Mouse (Mus musculus): Measurements from ENCODE around the gene Nbeal2. TPM values are rescaled to one million over a fixed set of nuclear protein-coding genes. Genes with fewer than 3 reads are reported as not detected.

Gene Nbeal2
- total and polyA plus RNA-seq, 3 experiments = 3.2 to 19.7 (median 8.4) TPM

GRCm38 (mm10) chr9:110699574-110699973 lies 45.6 kb upstream of the Nbeal2 start:
- no peak overlapping the region for H3K9ac ChIP-seq (ENCODE audit: insufficient read depth, low read depth)
- no peak overlapping the region for H3K4me2 ChIP-seq (ENCODE audit: insufficient read depth, low read depth, poor library complexity, severe bottlenecking)

GRCm38 (mm10) chr9:110697465-110697864 lies 43.5 kb upstream of the Nbeal2 start:
- H3K9ac ChIP-seq (ENCODE audit: insufficient read depth, low read depth) = no peak overlapping the region
- in situ Hi-C loops (cut with MboI; ENCODE audit: low pct_ligation_motif_present, low pct_unique_long_range_greater_than_20kb, low sequenced_read_pairs) = no loop called here
- no peak overlapping the region for H3K27ac ChIP-seq (ENCODE audit: insufficient read depth, low read depth)
- H3K4me2 ChIP-seq (ENCODE audit: insufficient read depth, low read depth, poor library complexity, severe bottlenecking) = no peak overlapping the region
- H3K79me2 ChIP-seq (replicated peaks; ENCODE audit: control insufficient read depth, extremely low read depth, insufficient read depth, poor library complexity, severe bottlenecking) = no peaks in the 10 kb centered on the region
- DNase-seq (ENCODE audit: extremely low read depth) = no peak
- peaks cover 29 to 83% of the 10 kb centered on the region in 2 experiments for H3K36me3 ChIP-seq (replicated peaks in 1 of 2; ENCODE audit: control insufficient read depth in 1 of 2, insufficient read depth in 1 of 2, low read length in 1 of 2)
- TF ChIP-seq ZNF384 (IDR thresholded peaks at IDR 0.05; ENCODE audit: low read depth, low read length) (no peak), POLR2A (IDR thresholded peaks at IDR 0.05; ENCODE audit: low read depth, low read length) (no peak), GABPA (IDR thresholded peaks at IDR 0.05; ENCODE audit: insufficient replicate concordance, low read depth, low read length) (no peak), MAX (IDR thresholded peaks at IDR 0.05; ENCODE audit: low read length) (no peak), E2F4 (IDR thresholded peaks at IDR 0.05; ENCODE audit: insufficient replicate concordance, low read depth, low read length) (no peak), POLR2AphosphoS2 (IDR thresholded peaks at IDR 0.05; ENCODE audit: low read depth, low read length) (no peak), ZKSCAN1 (IDR thresholded peaks at IDR 0.05; ENCODE audit: borderline replicate concordance, low read depth, low read length) (no peak), NELFE (IDR thresholded peaks at IDR 0.05; ENCODE audit: low read depth, low read length) (no peak), USF2 (conservative IDR thresholded peaks at IDR 0.05; ENCODE audit: low read depth, low read length) (no peak), MAZ (IDR thresholded peaks at IDR 0.05; ENCODE audit: low read depth, low read length) (no peak), MAFK (IDR thresholded peaks at IDR 0.05; ENCODE audit: insufficient replicate concordance, low read length) (no peak)
- no peaks in the 10 kb centered on the region for H3K27me3 ChIP-seq (replicated peaks)
- no peak overlapping the region for H3K4me3 ChIP-seq (replicated peaks in 1 of 3; ENCODE audit: low read depth in 2 of 3, low read length in 2 of 3, poor library complexity in 1 of 3)
- H3K9me3 ChIP-seq (replicated peaks; ENCODE audit: low read length) = no peaks in the 10 kb centered on the region
- dilution Hi-C loops (cut with MboI; ENCODE audit: extremely low pct_ligation_motif_present, extremely low pct_unique_long_range_greater_than_20kb, low sequenced_read_pairs) = no loop called here
- H3K4me1 ChIP-seq (ENCODE audit: control insufficient read depth in 1 of 2, insufficient read depth in 2 of 2) = no peaks in the 10 kb centered on the region

More at GRCm38 (mm10) chr9:110699574-110699973, 45.6 kb upstream of the Nbeal2 start:
- in situ Hi-C loops (cut with MboI; ENCODE audit: low pct_ligation_motif_present, low pct_unique_long_range_greater_than_20kb, low sequenced_read_pairs) = no loop called here
- no peaks in the 10 kb centered on the region for H3K27me3 ChIP-seq (replicated peaks)
- H3K27ac ChIP-seq (ENCODE audit: insufficient read depth, low read depth) = no peak overlapping the region
- H3K4me1 ChIP-seq (ENCODE audit: control insufficient read depth in 1 of 2, insufficient read depth in 2 of 2) = peaks cover 0 to 5% of the 10 kb centered on the region in 2 experiments; a peak in 2 of 4 replicates
- H3K9me3 ChIP-seq (replicated peaks; ENCODE audit: low read length) = no peaks in the 10 kb centered on the region
- dilution Hi-C loops (cut with MboI; ENCODE audit: extremely low pct_ligation_motif_present, extremely low pct_unique_long_range_greater_than_20kb, low sequenced_read_pairs) = no loop called here
- peaks cover 20 to 84% of the 10 kb centered on the region in 2 experiments for H3K36me3 ChIP-seq (replicated peaks in 1 of 2; ENCODE audit: control insufficient read depth in 1 of 2, insufficient read depth in 1 of 2, low read length in 1 of 2)
- H3K4me3 ChIP-seq (replicated peaks in 1 of 3; ENCODE audit: low read depth in 2 of 3, low read length in 2 of 3, poor library complexity in 1 of 3) = no peak overlapping the region
- DNase-seq (ENCODE audit: extremely low read depth) = no peak
- no peak for TF ChIP-seq ZMIZ1 (IDR thresholded peaks at IDR 0.05; ENCODE audit: low read depth, low read length)
- no peak for TF ChIP-seq RAD21 (IDR thresholded peaks at IDR 0.05; ENCODE audit: low read depth, low read length)
- TF ChIP-seq CTCF (conservative IDR thresholded peaks at IDR 0.05 in 1 of 2, IDR thresholded peaks at IDR 0.05 in 1 of 2; ENCODE audit: low read depth in 2 of 2, low read length in 2 of 2) = no peak
- TF ChIP-seq GABPA (IDR thresholded peaks at IDR 0.05; ENCODE audit: insufficient replicate concordance, low read depth, low read length) = no peak
- no peak for TF ChIP-seq EP300 (IDR thresholded peaks at IDR 0.05; ENCODE audit: low read length)
- TF ChIP-seq JUN (IDR thresholded peaks at IDR 0.05; ENCODE audit: insufficient read depth, low read depth, low read length) = no peak
- no peak for TF ChIP-seq MAFK (IDR thresholded peaks at IDR 0.05; ENCODE audit: insufficient replicate concordance, low read length)
- TF ChIP-seq ZC3H11A (IDR thresholded peaks at IDR 0.05; ENCODE audit: low read depth, low read length) = no peak
- TF ChIP-seq CHD2 (IDR thresholded peaks at IDR 0.05; ENCODE audit: low read length) = no peak
- TF ChIP-seq E2F4 (IDR thresholded peaks at IDR 0.05; ENCODE audit: insufficient replicate concordance, low read depth, low read length) = no peak
- TF ChIP-seq ELF1 (IDR thresholded peaks at IDR 0.05; ENCODE audit: low read depth, low read length) = no peak
- no peak for TF ChIP-seq TCF12 (IDR thresholded peaks at IDR 0.05; ENCODE audit: low read depth, low read length)
- no peak for TF ChIP-seq NRF1 (IDR thresholded peaks at IDR 0.05; ENCODE audit: low read depth, low read length)
- TF ChIP-seq KAT2A (IDR thresholded peaks at IDR 0.05; ENCODE audit: insufficient replicate concordance, low read length) = no peak
- no peak for TF ChIP-seq UBTF (IDR thresholded peaks at IDR 0.05; ENCODE audit: low read depth, low read length)
- no peak for TF ChIP-seq CHD1 (IDR thresholded peaks at IDR 0.05; ENCODE audit: low read depth, low read length)
- H3K79me2 ChIP-seq (replicated peaks; ENCODE audit: control insufficient read depth, extremely low read depth, insufficient read depth, poor library complexity, severe bottlenecking) = no peaks in the 10 kb centered on the region
